Comparison of ENCODE assay signal across 11 mouse cellular contexts in the genomic region with DNA sequence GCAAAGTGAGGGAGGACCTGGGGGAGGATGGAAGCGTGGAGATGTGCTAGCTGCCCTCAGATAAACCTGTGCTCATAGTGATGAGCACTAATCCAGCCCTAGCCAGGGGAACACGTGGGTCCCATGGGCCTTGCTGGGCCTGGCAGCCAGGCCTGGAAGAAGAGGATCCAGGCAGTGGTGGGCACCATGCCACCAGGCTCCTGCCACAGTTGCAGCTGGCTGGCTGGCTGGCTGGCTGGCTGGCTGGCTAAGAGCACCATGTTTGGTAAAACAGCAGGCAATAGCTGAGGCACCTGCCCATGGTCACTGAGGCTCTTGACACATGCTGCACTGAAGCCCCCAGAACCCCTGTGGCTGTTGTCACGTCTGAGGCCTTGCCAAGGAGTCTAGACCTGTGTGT. TPM values are rescaled to one million over a fixed set of nuclear protein-coding genes. Genes with fewer than 3 reads are reported as not detected.
DNase-seq lines count a peak whose midpoint lies in the region; ATAC-seq lines count a peak whose summit lies in the region.
"Had no signal": no experiment of that assay in that cellular context is flagged by ENCODE, and none has a peak within 500 bp of the region (broad histone marks: within the 10 kb centered on the region; RNA-seq: fewer than 3 reads in every experiment).

No protein-coding gene starts in this region.

- ATAC-seq in intestine, embryonic 16.5 days, result no peak

- H3K27me3 ChIP-seq in intestine, embryonic 16.5 days (replicated peaks; ENCODE audit: control insufficient read depth, insufficient read depth, low read length), result no peaks in the 10 kb centered on the region

- no peaks in the 10 kb centered on the region for H3K9me3 ChIP-seq in intestine, embryonic 16.5 days (ENCODE audit: control insufficient read depth, low read length)
- H3K9me3 ChIP-seq: G1E had no signal

- 63% methylated on average over 3 of the region's 3 CpGs for WGBS in intestine, embryonic 16.5 days

- peak; percentile 56 for DNase-seq in kidney, adult 18-20 months
- no peak for DNase-seq in kidney, adult 9 months
- peak; percentile 86 for DNase-seq in adrenal gland, postnatal 10 days
- DNase-seq in gastrocnemius, adult 18-20 months (ENCODE audit: low spot score), result peak; percentile 89
- DNase-seq in lung, postnatal 36 days, result peak; percentile 50
- no peak for DNase-seq in thymus, postnatal 10 days (ENCODE audit: low spot score in 2 of 2)
- no peak for DNase-seq in spleen, postnatal 10 days (ENCODE audit: low spot score in 2 of 2)

- no peak overlapping the region for H3K4me3 ChIP-seq in intestine, embryonic 16.5 days (ENCODE audit: low read length)

- H3K9ac ChIP-seq in intestine, embryonic 16.5 days (ENCODE audit: low read depth, low read length), result no peak overlapping the region
- H3K9ac ChIP-seq: liver, embryonic 14.5 days had no signal

- 0 out of 2 replicates have a peak overlapping the region, but pooled peaks have one; percentile 35 for H3K27ac ChIP-seq in intestine, embryonic 16.5 days (ENCODE audit: low read length)
- H3K27ac ChIP-seq: liver, embryonic 14.5 days had no signal

- H3K36me3 ChIP-seq in intestine, embryonic 16.5 days (ENCODE audit: control insufficient read depth, insufficient read depth, low read length), result peaks cover 4% of the 10 kb centered on the region; the same call in 1 of the 2 replicates

- peaks cover 17% of the 10 kb centered on the region; the same call in 1 of the 2 replicates for H3K4me1 ChIP-seq in intestine, embryonic 16.5 days (ENCODE audit: control insufficient read depth, insufficient read depth, low read length)

- H3K4me2 ChIP-seq in intestine, embryonic 16.5 days (ENCODE audit: low read depth, low read length), result no peak overlapping the region

RNA-seq across cellular contexts. Expression of gene Stpg4, which starts 59.9 kb away (rescaled TPM):
- not detected for total RNA-seq in adrenal gland, postnatal 10 days (2021)
- total RNA-seq in gastrocnemius, adult 18-20 months (2021), result not detected
- polyA plus RNA-seq in intestine, embryonic 16.5 days (2015; fragmentation: Nextera tagmentation; extraction: Ambion mirVana), result not detected in 2 replicates
- polyA plus RNA-seq: G1E; liver, embryonic 14.5 days; stomach, embryonic 14.5 days had no signal

Comparison
In these comparisons a context has a peak if more than half of its experiments do, and no peak if none do; other contexts are left out.
1. DNase-seq: peak in kidney, adult 18-20 months (single experiment), adrenal gland, postnatal 10 days (single experiment), gastrocnemius, adult 18-20 months (single experiment) and lung, postnatal 36 days (single experiment); none in kidney, adult 9 months (single experiment), thymus, postnatal 10 days (0 of 2) and spleen, postnatal 10 days (0 of 2).